Mouse (Mus musculus) right cerebral cortex, postnatal 10 days (tissue): ENCODE results near the gene Kdm5a.
A peak's percentile ranks its signal among the peaks of the same experiment; 100 is the strongest.

Experiments used
- DNase-seq, 2 experiments: peaks; one replicate each; pipeline ENCODE4 v3.0.0; 2021; ENCODE audit warnings: low spot score in 2 of 2

Kdm5a gene

DNA sequence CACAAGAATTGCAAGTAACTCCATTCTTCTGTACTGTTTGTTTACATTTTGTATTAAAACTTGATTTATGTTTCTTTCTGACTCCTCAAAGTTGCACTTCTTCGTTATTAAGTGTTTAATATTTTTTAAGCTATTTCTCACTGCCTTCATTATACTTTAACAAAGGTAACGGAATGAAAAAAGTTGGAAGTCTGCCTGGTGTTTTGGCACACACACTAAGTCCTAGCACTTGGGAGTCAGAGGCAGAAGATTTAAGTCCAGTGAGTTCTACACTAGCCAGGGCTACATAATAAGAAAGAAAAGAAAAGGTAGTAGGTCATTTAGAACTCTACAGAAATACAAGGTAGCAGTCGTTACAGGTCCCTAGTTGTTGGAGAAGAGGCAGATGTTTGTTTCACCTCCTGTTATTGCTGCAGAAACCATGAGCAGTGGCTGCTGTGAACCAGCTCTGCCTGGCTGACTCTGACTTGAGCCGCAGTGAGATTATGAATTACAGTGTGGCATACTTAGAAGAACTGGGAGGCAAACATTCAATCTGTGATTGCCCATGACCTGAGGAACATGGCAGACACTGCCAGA is 78.3 kb downstream of the Kdm5a start:
- no peak for DNase-seq

DNA sequence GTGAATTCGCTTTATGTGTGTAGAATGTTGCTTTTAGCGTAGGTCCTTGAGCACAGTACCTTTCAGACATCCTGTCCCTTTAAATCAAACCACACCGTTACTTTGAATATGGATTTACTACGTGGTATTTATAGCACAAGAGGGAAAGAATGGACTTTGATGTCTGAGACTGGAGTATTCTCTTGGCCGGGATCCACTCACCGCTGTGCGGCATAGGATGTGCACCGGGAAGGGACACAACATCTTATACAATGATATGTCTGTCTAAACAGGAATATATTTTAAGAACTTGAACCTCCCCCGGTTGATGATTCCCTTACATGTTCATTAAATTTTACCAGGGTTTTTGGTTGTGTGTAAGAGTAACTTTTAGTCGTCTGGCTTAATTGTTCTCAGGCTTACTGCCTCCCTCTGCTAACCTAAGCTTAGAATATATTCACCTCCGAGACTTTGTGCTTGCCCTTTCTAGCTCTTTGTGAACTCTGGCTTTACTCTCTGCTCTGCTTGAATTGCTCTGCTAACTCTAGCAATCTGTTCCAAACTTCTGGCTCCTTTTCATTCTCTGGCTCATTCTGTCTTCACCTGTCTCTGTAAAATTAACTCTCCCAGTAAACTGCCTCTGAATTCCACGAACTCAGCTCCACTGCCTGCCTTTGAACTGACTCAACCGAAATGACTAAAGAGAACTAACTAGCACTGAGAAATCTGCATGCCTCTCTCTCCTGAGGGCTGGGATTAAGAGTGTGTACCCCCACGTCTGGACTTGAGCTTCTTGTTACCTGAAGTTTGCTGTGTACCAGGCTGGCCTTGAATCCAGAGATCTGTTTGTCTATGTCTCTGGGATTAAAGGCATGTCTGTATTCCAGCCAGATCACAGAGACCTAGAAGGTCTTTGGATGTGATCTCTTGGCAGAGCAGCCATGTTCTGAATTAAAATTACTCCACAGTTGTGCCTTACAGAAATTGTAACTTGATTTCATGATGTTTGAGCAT is 79.7 kb downstream of the Kdm5a start:
- DNase-seq, result no peak

DNA sequence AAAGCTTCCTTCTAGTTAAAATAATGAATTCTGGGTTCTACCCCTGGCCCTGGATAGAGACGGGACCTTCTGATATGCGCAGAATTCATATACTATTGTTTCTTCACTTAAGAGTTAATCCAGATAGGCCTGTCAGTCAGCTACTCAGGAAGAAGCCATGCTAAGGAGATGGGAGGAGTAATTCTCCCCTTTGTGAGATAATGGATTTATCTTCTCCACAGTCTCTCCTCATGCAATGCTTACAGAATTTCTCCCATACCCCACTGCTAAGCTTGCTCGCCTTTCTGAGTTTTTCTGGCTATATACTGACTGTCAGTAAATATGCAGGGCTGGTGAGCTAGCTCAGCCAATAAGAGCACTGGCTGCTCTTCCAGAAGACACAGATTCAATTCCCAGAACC is 86.3 kb downstream of the Kdm5a start:
- DNase-seq, result no peak

DNA sequence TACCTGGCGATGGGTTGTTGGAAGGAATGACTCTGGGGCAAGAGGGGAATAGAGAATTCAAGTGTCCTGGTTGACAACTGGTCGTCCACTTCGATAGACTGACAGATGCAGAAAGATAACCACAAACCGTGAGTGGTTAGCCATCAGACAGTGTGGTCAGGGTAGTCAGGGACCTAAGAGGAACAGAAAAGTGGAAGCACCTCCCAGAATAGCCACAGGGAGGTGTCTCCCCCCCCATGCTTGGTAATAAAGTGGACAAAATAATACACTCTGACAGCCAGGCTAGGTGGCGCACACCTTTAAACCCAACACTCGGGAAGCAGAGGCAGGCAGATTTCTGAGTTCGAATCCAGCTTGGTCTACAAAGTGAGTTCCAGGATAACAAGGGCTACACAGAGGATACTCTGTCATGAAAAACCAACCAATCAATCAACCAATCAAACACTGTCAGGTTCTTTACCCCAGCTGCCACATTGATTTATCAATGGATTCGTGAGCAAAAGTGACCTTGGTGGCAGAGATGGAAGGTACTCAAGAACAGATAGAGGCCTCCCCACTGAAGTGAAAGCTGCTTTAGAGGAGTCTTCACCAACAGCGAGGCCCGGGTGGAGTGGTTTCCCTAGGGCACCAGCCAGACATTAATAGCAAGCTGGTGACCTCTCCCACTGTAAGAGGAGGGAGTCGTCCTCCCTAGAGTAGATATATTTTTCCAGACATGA is 88.6 kb downstream of the Kdm5a start:
- no peak for DNase-seq

DNA sequence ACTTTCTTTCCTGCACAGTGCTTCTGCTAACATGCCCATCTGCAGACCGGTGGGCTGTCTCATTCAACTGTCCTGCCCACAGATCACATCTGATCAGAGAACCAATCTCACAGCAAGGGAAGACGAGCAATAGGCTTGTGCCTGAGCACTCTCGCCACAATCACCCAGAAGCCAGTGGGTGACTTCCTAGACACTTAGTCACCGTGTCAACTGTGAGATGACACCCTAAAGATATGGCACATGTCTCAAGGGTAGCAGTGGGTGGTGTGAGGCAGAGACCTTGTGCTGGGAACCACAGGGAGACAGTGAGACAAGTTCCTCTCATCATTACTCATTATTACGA is 89.2 kb downstream of the Kdm5a start:
- DNase-seq, result no peak

DNA sequence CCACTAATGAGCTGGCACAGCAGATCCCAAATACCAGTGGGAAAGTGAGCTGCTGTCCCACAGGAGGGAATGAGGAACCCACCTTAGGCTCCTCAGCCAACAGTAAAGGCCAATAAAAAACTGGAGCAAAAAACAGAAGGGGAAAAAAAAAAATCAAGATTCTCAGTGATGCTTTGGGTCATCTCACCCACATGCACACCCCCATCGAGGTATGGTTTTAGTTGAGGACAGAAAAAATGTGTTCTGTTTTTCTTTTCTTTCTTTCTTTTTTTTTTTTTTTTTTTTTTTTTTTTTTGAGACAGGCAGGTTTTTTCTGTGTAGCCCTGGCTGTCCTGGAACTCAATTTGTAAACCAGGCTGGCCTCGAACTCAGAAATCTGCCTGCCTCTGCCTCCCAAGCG is 89.6 kb downstream of the Kdm5a start:
- DNase-seq, result no peak

DNA sequence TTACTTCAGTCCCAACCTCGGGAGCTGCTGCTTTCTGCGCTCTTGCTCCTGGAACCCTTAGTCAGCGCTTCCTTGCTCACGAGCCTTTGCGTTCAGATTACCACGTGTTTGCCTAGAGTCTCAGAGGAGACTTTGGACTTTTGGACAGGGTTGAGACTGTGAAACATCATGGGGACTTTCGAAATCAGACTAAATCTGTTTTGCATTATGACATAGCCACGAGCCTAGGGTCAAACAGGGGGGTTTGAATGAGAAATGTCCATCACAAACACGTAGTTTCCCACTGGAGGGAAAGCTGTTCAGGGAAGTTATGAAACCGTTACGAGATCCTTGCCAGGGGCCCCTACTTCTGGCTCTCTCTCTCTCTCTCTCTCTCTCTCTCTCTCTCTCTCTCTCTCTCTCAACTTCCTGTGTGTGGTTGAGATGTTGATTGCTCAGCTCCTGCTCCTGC is 90.7 kb downstream of the Kdm5a start:
- DNase-seq, result no peak

DNA sequence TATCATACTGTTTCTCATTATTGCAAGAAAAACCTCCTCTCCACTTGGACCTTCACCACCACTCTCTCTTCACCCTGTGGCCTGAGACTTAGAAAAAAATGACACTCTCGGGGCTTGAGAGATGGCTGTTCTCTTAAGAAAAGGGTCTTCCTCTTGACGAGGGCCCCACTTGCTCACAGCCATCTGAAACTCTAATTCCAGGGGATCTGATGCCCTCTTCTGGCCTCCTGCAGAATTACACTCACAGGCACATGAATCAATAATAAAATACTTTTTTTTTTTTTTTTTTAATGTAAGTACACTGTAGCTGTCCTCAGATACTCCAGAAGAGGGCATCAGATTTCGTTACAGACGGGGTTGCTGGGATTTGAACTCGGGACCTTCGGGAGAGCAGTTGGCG is 93.2 kb downstream of the Kdm5a start:
- DNase-seq, result no peak

DNA sequence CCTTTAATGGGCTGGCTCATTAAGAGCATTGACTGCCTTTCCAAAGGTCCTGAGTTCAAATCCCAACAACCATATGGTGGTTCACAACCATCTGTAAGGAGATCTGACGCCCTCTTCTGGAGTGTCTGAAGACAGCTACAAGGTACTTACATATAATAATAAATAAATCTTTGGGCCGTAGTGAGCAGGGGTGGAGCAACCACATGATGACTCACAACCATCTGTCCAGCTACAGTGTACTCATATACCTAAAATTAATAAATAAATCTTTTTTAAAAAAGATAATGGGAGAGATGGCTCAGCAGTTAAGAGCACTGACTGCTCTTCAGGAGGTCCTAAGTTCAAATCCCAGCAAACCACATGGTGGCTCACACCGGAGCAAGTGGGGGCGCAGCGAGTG is 93.8 kb downstream of the Kdm5a start:
- DNase-seq, result no peak

DNA sequence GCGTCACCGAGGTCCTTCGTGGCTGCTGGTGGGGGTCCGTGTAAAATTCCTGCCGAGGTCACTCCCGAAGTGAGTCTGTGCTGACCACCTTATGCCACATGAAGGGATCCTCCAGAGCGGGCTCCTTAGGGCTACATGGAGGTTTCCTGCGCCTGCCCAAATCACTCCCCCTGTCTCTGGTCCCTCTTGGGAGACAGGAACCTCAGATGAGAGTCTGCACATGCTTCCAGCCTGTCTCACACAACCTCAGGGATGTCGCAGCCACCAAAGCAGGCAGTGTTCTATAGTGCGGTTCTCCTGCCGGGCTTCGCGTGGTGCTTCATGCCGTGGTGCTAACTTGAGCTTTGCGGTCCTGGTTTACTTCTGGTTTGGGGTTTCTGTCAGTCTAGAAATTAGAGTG is 97.3 kb downstream of the Kdm5a start:
- DNase-seq, result no peak

DNA sequence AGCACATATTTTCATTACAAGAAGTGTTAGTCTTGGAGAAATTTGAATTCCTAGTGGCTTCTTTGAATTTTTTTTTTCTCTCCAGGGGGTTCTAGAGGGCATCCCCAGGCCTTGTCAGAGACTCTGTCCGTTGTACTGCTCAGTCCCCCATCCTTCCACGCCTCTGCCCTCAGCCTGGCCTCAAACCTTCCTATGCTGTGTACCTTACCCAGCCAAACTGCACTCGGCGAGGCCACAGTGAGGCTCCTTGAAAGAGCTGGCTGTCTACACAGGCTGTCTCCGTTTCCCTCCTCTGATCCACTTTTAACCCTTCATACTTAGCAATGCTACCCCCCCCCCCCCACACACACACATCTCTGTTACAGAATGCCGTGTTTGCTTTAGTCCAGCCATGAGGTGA is 98.3 kb downstream of the Kdm5a start:
- DNase-seq, result no peak

DNA sequence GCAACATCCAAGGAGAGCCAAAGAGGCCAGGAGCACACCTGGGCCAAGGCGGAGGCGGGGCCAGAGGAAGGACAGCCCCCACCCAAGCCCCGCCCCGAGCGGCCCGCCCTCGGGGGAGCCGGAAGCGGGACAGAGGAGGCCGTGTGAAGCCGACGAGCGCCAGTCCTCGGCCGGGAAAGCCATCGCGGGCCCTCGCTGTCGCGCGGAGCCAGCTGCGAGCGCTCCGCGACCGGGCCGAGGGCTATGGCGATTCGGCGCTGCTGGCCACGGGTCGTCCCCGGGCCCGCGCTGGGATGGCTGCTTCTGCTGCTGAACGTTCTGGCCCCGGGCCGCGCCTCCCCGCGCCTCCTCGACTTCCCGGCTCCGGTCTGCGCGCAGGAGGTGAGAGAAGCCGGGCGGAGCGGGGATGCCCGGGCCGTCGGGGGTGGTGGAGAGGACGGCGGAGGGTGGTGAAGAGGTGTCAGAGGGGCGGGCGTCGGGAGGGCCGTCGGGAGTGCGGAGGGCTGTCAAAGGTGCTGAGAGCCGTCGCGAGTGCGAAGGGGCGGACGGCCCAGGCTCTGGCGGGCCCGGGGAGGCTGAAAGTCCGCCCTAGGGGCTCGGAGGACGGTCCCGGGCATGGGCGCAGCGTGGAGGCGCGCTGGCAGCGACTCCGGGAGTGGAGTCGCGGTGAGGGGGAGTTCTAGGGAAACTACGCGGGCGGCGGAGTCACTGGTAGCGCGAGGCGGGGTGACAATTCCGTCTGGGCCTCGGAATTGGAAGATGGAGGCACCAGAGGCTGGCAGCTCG is 99.4 kb downstream of the Kdm5a start, which contains the start of gene Il17ra:
Il17ra (plus strand) TSS at position 162 of the 786 bp plus-strand sequence.
- peak in 1 of 2 experiments; percentile 56 for DNase-seq

DNA sequence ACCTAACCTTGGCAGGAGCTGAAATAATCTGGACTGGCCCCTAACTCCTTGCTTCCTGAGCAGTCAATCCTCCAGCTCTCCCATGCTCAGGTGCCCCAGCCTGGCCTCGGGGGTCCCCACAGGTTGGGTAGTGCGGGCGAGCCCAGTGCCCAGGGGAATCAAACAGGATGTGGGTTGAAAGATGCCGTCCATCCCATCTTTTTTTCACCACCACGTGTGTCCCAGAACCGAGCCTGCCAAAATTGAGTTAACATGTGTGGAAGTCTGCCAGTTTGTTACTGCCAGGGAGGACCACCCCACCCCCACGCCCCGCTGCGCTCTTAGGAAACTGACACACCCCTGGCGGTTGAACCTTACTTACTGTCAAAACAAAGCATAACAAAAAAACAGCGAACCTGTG is 100.0 kb downstream of the Kdm5a start:
- peak in 1 of 2 experiments; percentile 44 for DNase-seq

DNA sequence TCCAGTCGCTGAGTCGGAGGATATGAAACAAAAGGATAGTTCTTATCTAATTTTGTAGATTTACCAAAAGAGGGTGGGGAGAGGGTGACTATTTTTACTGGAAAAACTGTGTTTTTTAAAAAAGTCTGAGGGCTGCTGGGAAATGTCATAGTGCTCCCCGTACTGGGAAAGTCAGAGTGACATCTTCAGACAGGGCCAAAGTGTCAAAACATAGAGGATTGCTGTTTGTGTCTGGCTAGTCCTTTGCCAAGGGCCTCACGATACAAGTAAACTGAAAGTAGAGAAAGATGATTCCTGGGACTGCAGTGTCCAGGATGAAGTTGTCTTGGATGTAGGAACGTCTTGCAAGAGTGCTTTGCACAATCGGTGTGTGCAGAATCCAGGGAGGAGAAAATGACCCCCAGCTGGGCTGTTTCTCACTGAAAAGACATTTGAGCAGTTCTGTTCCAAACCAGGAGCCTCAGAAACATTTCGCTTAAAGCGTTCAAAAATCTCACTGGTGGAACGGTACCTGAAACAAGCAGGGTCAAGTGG is 100.5 kb downstream of the Kdm5a start:
- no peak for DNase-seq

DNA sequence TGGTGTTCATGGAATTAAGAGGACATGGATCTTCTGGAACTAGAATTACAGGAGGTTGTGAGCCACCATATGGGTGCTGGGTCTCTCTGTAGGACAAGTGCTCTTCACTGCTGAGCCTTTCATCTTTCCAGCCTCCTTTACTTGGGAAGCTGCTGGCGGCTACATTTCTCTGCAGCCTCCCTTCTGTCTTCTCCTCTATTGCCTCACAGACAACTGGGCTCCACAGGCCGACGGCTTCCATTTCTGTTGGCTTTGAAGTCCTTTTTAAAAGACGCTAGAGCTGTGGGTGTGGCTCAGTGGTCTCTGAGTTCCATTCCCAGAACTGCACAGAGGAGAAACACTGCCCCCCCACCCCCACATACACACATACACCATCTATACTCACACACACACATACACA is 101.5 kb downstream of the Kdm5a start:
- no peak for DNase-seq

DNA sequence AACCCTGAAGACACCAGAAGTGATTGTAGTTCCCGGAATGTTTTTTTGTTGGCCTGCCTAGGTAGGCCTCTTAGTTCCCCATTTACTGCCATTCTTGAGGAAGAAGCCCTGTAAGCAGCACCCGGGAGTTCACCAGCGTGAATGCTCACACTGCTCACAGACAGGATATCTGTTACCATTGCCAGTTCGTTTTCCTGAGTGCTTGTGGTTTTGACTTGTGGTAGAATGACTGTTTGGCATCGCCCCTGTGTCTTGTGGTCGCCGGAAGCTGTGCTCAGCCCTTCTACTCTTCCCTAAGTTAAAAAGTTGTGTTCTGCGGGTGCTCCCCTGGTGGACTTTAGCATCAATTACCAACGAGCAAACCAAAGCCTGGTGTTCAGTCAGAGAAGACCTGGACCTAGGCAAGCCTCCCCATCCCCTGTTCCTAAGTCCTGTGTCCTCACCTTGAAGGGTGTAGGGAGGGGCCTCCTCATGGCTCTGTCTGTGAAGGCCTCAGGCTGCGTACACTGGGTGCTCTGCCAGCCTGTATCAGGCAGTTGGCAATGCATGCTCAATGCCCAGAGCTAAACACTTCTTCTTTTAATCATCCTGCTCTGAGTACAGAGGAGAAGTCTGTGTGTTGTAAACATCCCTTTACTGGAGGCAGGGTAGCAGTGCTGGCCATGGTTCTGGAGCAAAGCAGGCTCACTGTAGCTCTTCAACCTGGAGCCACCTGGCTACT is 102.8 kb downstream of the Kdm5a start:
- peak; percentile 38 to 56 for DNase-seq

DNA sequence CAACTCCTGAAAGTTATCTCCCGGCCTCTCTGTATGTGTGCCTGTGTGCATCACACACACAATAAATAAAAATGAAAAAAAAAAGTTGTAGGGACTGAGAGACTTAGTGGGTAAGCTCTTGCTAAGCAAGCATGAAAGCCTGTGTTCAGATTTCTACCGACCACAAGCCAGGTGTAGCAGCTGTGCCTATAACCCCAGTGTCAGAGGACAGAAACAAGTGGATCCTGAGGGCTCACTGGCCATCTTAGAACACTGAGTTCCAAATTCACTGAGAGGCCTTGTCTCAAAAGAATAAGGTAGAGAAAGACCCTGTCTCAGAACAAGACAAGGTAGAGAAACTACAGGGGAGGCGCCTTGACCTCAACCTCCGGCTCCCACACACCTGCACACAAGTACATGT is 104.3 kb downstream of the Kdm5a start:
- DNase-seq, result no peak

DNA sequence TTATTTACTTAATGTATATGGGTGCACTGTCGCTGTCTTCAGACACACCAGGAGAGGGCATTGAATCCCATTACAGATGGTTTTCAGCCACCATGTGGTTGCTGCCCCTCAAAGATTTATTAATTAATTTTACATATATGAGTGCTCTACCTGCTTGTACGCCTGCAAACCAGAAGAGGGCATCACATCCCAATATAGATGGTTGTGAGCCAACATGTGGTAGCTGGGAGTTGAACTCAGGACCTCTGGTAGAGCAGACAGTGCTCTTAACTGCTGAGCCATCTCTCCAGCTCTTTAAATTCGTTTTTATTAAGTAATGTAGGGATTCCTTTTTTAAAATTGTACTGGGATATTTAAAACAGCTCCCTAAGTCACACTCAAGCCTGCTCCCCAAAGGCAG is 105.3 kb downstream of the Kdm5a start:
- no peak for DNase-seq

DNA sequence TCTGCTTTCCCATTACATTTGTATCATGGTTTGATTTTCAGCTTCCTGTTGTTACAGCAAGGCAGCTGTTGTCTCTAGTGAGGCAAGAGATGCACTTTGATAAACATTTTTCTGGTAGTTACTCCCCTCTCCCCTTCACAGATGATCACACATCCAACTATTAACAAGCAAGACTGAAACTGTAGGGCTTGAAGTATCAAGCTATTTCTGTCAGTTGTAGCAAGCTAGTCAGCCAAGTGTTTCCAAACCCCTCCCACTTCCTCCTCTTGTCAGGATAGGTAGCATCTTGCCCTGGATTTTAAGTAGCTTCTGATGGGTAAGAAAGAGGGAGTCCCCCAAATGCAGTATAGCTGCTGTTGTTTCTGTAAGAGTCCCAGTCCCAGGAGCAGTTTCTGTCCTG is 105.8 kb downstream of the Kdm5a start:
- no peak for DNase-seq

DNA sequence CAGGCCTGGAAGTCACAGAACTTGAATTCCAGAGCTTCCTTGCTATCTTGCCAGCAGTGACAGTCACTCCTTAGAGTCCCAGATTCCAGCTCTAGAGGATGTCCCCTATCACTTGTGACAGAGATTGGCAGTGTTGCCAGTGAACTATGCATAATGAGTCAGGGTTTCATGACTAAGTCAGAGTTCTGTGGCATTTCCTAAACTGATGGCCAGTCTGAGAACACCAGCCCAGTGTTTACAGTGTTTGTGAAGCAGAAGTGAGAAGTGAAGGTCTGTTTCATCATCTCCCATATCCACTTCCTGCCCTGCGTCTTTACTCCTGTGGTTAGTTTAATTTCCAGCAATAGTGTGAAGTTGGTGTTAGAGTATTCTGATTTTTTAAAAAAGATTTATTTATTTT is 106.7 kb downstream of the Kdm5a start:
- DNase-seq, result no peak

DNA sequence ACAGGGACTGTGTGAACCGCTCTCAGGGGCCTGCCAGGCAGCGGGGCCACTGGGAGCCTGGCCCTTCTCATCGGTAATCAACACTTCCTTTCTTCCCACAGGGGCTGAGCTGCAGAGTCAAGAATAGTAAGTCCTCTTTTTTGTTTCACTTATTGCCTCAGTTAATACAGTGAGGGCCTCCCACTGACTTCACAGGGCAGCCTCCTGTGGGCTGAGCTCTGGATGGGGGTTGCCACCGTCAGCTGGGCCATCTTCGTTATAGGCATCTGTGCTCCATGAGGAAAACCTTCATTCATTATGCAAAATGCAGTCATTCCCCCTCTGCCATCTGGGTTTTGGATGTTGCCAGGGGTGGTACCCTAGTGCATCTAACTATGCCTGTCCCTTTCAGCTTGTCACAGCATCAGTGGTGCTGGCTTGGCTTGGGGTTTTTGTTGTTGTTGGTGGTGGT is 108.1 kb downstream of the Kdm5a start:
- peak; percentile 39 to 55 for DNase-seq
